Mouse (Mus musculus) left cerebral cortex, postnatal 25 days (tissue): ENCODE measurements at regions not wholly inside any gene's neighbourhood (a gene's known extent, or its start where the extent isn't known, plus 50 kb on each side); places are given as distances from the start of the nearest gene placed in this dataset.
"Not testable (repeated sequence)": the region's sequence is repeated elsewhere in the genome, so short reads cannot be mapped to it uniquely, and the experiment has no call there.

Experiments used
- DNase-seq, 2 experiments: peaks; one replicate each; pipeline ENCODE4 v3.0.0; 2022; ENCODE audit warnings: low spot score in 2 of 2, mixed read lengths in 1 of 2
- intact Hi-C: fragments of 180-260 bp; cut with DNase I; formaldehyde crosslinking; loops from one replicate; pipeline ENCODE4 v1.15.1; 2025

DNA sequence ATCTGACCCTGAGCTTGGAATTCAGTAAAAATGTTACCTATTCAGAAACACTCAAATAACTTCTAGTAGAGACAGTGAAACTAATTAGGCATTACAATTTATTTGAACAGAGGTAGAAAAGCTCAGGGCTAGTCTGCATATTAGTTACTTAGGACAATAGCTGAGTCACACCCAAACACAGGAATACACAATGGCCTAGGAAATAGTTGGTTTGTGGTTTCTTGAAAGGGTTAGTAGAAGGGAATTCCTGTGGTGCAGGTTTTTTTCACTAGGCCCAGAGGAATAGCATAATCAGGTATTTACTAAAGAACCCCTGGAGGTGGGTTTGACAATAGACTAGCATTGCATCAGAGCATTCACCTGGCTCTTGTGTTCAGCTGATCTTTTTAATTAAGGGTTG is 513.9 kb downstream of the Dnajb9 start:
- intact Hi-C loops, DNase-seq: not testable (repeated sequence)

DNA sequence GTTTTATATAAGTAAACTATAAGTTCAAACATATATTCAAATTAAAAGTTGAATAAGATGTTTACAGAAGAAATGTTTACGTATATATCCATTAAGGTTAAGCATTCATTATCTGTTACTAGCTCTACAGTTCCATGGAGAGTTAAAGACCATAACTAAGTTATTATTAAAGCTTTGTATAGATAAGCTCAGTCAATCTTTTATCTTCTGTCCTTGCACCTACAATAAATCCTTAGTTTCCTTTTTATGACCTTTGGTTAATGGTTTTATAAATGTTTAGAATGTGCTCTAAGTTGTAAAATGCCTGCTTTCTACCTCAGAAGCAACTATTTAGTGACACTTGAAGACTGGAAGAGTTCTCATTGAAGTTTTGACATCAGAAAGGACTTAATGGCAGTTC is 562.1 kb downstream of the Dnajb9 start:
- DNase-seq = no peak
- intact Hi-C loops = no loop called here

GRCm38 (mm10) chr12:43641238-43641895 is 568.8 kb downstream of the Dnajb9 start:
- intact Hi-C loops = loop anchor here (5.0 kb wide), 2 partner anchors 69 to 186 kb away; no protein-coding TSS in a partner anchor
- DNase-seq = peak; percentile 2 to 58
